Mouse (Mus musculus) neural tube, embryonic 11.5 days (tissue): ENCODE results near the gene Urm1. TPM values are rescaled to one million over a fixed set of nuclear protein-coding genes. Genes with fewer than 3 reads are reported as not detected.

ENCODE experiments used
- ATAC-seq: fragments of 200-750 bp; cut with Nextera tagmentation; 2 replicates; pipeline ENCODE4 v1.8.0; 2017; ENCODE audit warnings: moderate number of reproducible peaks, mild to moderate bottlenecking, moderate TSS enrichment, moderate library complexity; ENCODE audit not compliant: insufficient read depth, low FRiP score, low TSS enrichment
- DNase-seq: peaks from one replicate; pipeline ENCODE4 v3.0.0-alpha.2; 2015; ENCODE audit warnings: low spot score
- H3K27ac ChIP-seq: fragments of 300-500 bp; sonication (generic); 2 replicates; pipeline ENCODE4 v1.5.1; 2014; ENCODE audit warnings: low read depth, mild to moderate bottlenecking, low read length
- H3K27me3 ChIP-seq: fragments of 300-500 bp; sonication (generic); 2 replicates; pipeline ENCODE4 v1.6.1; 2014; ENCODE audit warnings: mild to moderate bottlenecking, low read length, mixed read lengths; ENCODE audit not compliant: control insufficient read depth, insufficient read depth
- H3K36me3 ChIP-seq: fragments of 300-500 bp; sonication (generic); 2 replicates; pipeline ENCODE4 v1.6.1; 2014; ENCODE audit warnings: mild to moderate bottlenecking, low read length, moderate library complexity, mixed read lengths; ENCODE audit not compliant: control insufficient read depth, insufficient read depth
- H3K4me1 ChIP-seq: fragments of 300-500 bp; sonication (generic); 2 replicates; pipeline ENCODE4 v1.6.1; 2014; ENCODE audit warnings: low read length, mixed read lengths; ENCODE audit not compliant: control insufficient read depth, insufficient read depth
- H3K4me2 ChIP-seq: fragments of 300-500 bp; sonication (generic); 2 replicates; pipeline ENCODE4 v1.6.1; 2014; ENCODE audit warnings: low read depth, mild to moderate bottlenecking, moderate library complexity
- H3K4me3 ChIP-seq: fragments of 300-500 bp; sonication (generic); 2 replicates; pipeline ENCODE4 v1.5.1; 2014; ENCODE audit warnings: low read depth, low read length
- H3K9ac ChIP-seq: fragments of 300-500 bp; sonication (generic); 2 replicates; pipeline ENCODE4 v1.6.1; 2014; ENCODE audit warnings: mild to moderate bottlenecking, low read length
- H3K9me3 ChIP-seq: fragments of 300-500 bp; sonication (generic); 2 replicates; pipeline ENCODE4 v1.6.1; 2016; ENCODE audit warnings: low read length; ENCODE audit not compliant: control insufficient read depth
- WGBS: fragments of 180-500 bp; shearing (Covaris S2); extraction: QIAGEN DNeasy Blood & Tissue Kit; methylation state at CpG from one replicate; pipeline ENCODE4 v1.1.7; 2014; 5-methylcytosine and 5-hydroxymethylcytosine counted together
- polyA plus RNA-seq: library from polyadenylated mRNA; unstranded; fragments of >200 nt; fragmentation: Nextera tagmentation; extraction: Ambion mirVana; gene quantifications from 2 replicates; pipeline ENCODE4 v1.2.1, GENCODE M21; 2014

Urm1 gene
- polyA plus RNA-seq, 1 experiment from 2014 or later, result 23.9 TPM

GRCm38 (mm10) chr2:29852957-29853485 lies 33.1 kb downstream of the Urm1 start:
- Histone ChIP-seq H3K36me3 (no peaks in the 10 kb centered on the region), H3K27ac (peak overlapping the region; percentile 90), H3K4me3 (no peak overlapping the region), H3K27me3 (no peaks in the 10 kb centered on the region), H3K4me1 (peaks cover 55% of the 10 kb centered on the region), H3K9me3 (no peaks in the 10 kb centered on the region), H3K9ac (peak overlapping the region; percentile 19), H3K4me2 (no peak overlapping the region)
- peak; percentile 56 for DNase-seq
- no peak for ATAC-seq
- WGBS, result 31% methylated on average over 4 of the region's 4 CpGs

GRCm38 (mm10) chr2:29853736-29854135 lies 33.9 kb downstream of the Urm1 start:
- no peak for DNase-seq
- no peaks in the 10 kb centered on the region for H3K9me3 ChIP-seq
- no peak overlapping the region for H3K4me2 ChIP-seq
- no peak overlapping the region for H3K9ac ChIP-seq
- no peaks in the 10 kb centered on the region for H3K36me3 ChIP-seq
- H3K27ac ChIP-seq, result peak overlapping the region; percentile 90
- ATAC-seq, result no peak
- H3K4me3 ChIP-seq, result no peak overlapping the region
- peaks cover 59% of the 10 kb centered on the region for H3K4me1 ChIP-seq
- H3K27me3 ChIP-seq, result no peaks in the 10 kb centered on the region
- WGBS, result 41% methylated on average over 5 of the region's 5 CpGs

- peak; percentile 54 for DNase-seq
- no peaks in the 10 kb centered on the region for H3K9me3 ChIP-seq
- H3K4me3 ChIP-seq, result no peak overlapping the region
- H3K4me2 ChIP-seq, result peak overlapping the region; percentile 0; the same call in 1 of the 2 replicates
- H3K27me3 ChIP-seq, result no peaks in the 10 kb centered on the region
- H3K27ac ChIP-seq, result peak overlapping the region; percentile 95
- WGBS, result 24% methylated on average over 10 of the region's 10 CpGs
- 0 out of 2 replicates have a peak, but pooled peaks have one; percentile 30 for ATAC-seq
- no peaks in the 10 kb centered on the region for H3K36me3 ChIP-seq
- H3K9ac ChIP-seq, result peak overlapping the region; percentile 49; the same call in 1 of the 2 replicates
- peaks cover 44% of the 10 kb centered on the region for H3K4me1 ChIP-seq
Observed at GRCm38 (mm10) chr2:29855585-29856210, 35.8 kb downstream of the Urm1 start.

- peak; percentile 77 for ATAC-seq
- H3K4me1 ChIP-seq, result peaks cover 42% of the 10 kb centered on the region
- peak overlapping the region; percentile 95 for H3K27ac ChIP-seq
- H3K4me3 ChIP-seq, result no peak overlapping the region
- H3K36me3 ChIP-seq, result no peaks in the 10 kb centered on the region
- peak overlapping the region; percentile 49 for H3K9ac ChIP-seq
- WGBS, result 4% methylated on average over 19 of the region's 19 CpGs
- H3K9me3 ChIP-seq, result no peaks in the 10 kb centered on the region
- H3K27me3 ChIP-seq, result no peaks in the 10 kb centered on the region
- peak; percentile 84 for DNase-seq
- H3K4me2 ChIP-seq, result peak overlapping the region; percentile 6
Observed at GRCm38 (mm10) chr2:29856451-29857260, 36.8 kb downstream of the Urm1 start.

GRCm38 (mm10) chr2:29857341-29857740 lies 37.5 kb downstream of the Urm1 start:
- Histone ChIP-seq H3K27ac (peak overlapping the region; percentile 95), H3K4me2 (no peak overlapping the region)

GRCm38 (mm10) chr2:29857967-29858366 lies 38.1 kb downstream of the Urm1 start:
- no peaks in the 10 kb centered on the region for H3K9me3 ChIP-seq
- H3K9ac ChIP-seq, result no peak overlapping the region
- no peak for DNase-seq
- peak overlapping the region; percentile 95; the same call in 1 of the 2 replicates for H3K27ac ChIP-seq
- no peaks in the 10 kb centered on the region for H3K36me3 ChIP-seq
- H3K4me1 ChIP-seq, result peaks cover 36% of the 10 kb centered on the region
- WGBS, result 51% methylated on average over 5 of the region's 5 CpGs
- ATAC-seq, result no peak
- no peak overlapping the region for H3K4me2 ChIP-seq
- no peaks in the 10 kb centered on the region for H3K27me3 ChIP-seq
- no peak overlapping the region for H3K4me3 ChIP-seq

More at GRCm38 (mm10) chr2:29857341-29857740, 37.5 kb downstream of the Urm1 start:
- no peak for ATAC-seq
- no peak for DNase-seq
- peaks cover 39% of the 10 kb centered on the region for H3K4me1 ChIP-seq
- H3K9ac ChIP-seq, result peak overlapping the region; percentile 49
- H3K36me3 ChIP-seq, result no peaks in the 10 kb centered on the region
- H3K4me3 ChIP-seq, result no peak overlapping the region
- no peaks in the 10 kb centered on the region for H3K9me3 ChIP-seq
- H3K27me3 ChIP-seq, result no peaks in the 10 kb centered on the region
- 24% methylated on average over 2 of the region's 2 CpGs for WGBS

GRCm38 (mm10) chr2:29858748-29859473 lies 39.0 kb downstream of the Urm1 start:
- no peaks in the 10 kb centered on the region for H3K9me3 ChIP-seq
- H3K36me3 ChIP-seq, result no peaks in the 10 kb centered on the region
- no peak overlapping the region for H3K4me3 ChIP-seq
- no peaks in the 10 kb centered on the region for H3K27me3 ChIP-seq
- H3K27ac ChIP-seq, result peak overlapping the region; percentile 95
- DNase-seq, result peak; percentile 87
- peak overlapping the region; percentile 36 for H3K9ac ChIP-seq
- 0 out of 2 replicates have a peak overlapping the region, but pooled peaks have one; percentile 12 for H3K4me2 ChIP-seq
- 9% methylated on average over 5 of the region's 5 CpGs for WGBS
- H3K4me1 ChIP-seq, result peaks cover 31% of the 10 kb centered on the region
- ATAC-seq, result 0 out of 2 replicates have a peak, but pooled peaks have one; percentile 15

- Histone ChIP-seq H3K9me3 (no peaks in the 10 kb centered on the region), H3K4me3 (no peak overlapping the region), H3K36me3 (no peaks in the 10 kb centered on the region; the same call in 1 of the 2 replicates), H3K9ac (no peak overlapping the region), H3K27ac (no peak overlapping the region), H3K4me1 (peaks cover 6% of the 10 kb centered on the region), H3K4me2 (no peak overlapping the region), H3K27me3 (no peaks in the 10 kb centered on the region)
- no peak for DNase-seq
- 86% methylated on average over 4 of the region's 4 CpGs for WGBS
- no peak for ATAC-seq
Observed at GRCm38 (mm10) chr2:29865125-29865524, 45.2 kb downstream of the Urm1 start.
